Mouse (Mus musculus): Measurements from ENCODE around the gene Tmigd3.

- TF ChIP-seq CTCF (IDR thresholded peaks at IDR 0.05; ENCODE audit: extremely low read depth, insufficient read depth, insufficient read length, insufficient replicate concordance) (no peak), POLR2A (IDR thresholded peaks at IDR 0.05; ENCODE audit: low read depth, low read length) (no peak)
Measured at GRCm38 (mm10) chr3:105901468-105901867, 30.8 kb downstream of the Tmigd3 start.
